Mouse (Mus musculus): ENCODE measurements around the gene D10Wsu102e.
"Not testable (repeated sequence)": the region's sequence is repeated elsewhere in the genome, so short reads cannot be mapped to it uniquely, and the experiment has no call there.

GRCm38 (mm10) chr10:83400896-83401295, 40.9 kb downstream of the D10Wsu102e start:
- not testable (repeated sequence) for TF ChIP-seq CTCF, EP300 (IDR thresholded peaks at IDR 0.05)

All from lung, postnatal 0 days (tissue).